Mouse (Mus musculus): ENCODE data around the gene M1ap. TPM values are rescaled to one million over a fixed set of nuclear protein-coding genes. Genes with fewer than 3 reads are reported as not detected.
A peak's percentile ranks its signal among the peaks of the same experiment; 100 is the strongest.

Gene M1ap
- polyA plus RNA-seq, 1 experiment from 2014 or later, result 8.2 TPM

GRCm38 (mm10) chr6:83057790-83058189 is 111.1 kb downstream of the M1ap start, which contains the start of gene Dqx1:
Dqx1 (plus strand) TSS chr6:83057844.
- DNase-seq (ENCODE audit: low spot score) (no peak), ATAC-seq (replicated peaks; ENCODE audit: low FRiP score) (no peak)
- H3K9ac ChIP-seq (ENCODE audit: low read depth, low read length), result peak within 1 kb of the TSS; percentile 26; the same call in 1 of the 2 replicates
- peaks cover 20% of the 10 kb centered on the region for H3K27me3 ChIP-seq (replicated peaks; ENCODE audit: control insufficient read depth, insufficient read depth, low read length)
- 64% methylated on average over 3 of the region's 3 CpGs for WGBS
- H3K4me3 ChIP-seq (ENCODE audit: low read depth, low read length), result peak within 1 kb of the TSS; percentile 33
- peak within 1 kb of the TSS; percentile 54 for H3K4me2 ChIP-seq
- H3K27ac ChIP-seq (ENCODE audit: low read depth, low read length), result no peak within 1 kb of the TSS; the same call in 1 of the 2 replicates
- H3K4me1 ChIP-seq (replicated peaks; ENCODE audit: control insufficient read depth, insufficient read depth, low read length), result peaks cover 17% of the 10 kb centered on the region
- no peaks in the 10 kb centered on the region for H3K9me3 ChIP-seq (ENCODE audit: control insufficient read depth, low read length)
- H3K36me3 ChIP-seq (ENCODE audit: control insufficient read depth, insufficient read depth, low read length), result peaks cover 15% of the 10 kb centered on the region

GRCm38 (mm10) chr6:83058725-83059124 is 112.0 kb downstream of the M1ap start:
- no peaks in the 10 kb centered on the region for H3K9me3 ChIP-seq (ENCODE audit: control insufficient read depth, low read length)
- ATAC-seq (replicated peaks; ENCODE audit: low FRiP score) (no peak), DNase-seq (ENCODE audit: low spot score) (no peak)
- WGBS, result 91% methylated on average over 2 of the region's 2 CpGs
- H3K36me3 ChIP-seq (ENCODE audit: control insufficient read depth, insufficient read depth, low read length), result peaks cover 15% of the 10 kb centered on the region
- H3K9ac ChIP-seq (ENCODE audit: low read depth, low read length), result no peak overlapping the region
- no peak overlapping the region for H3K27ac ChIP-seq (ENCODE audit: low read depth, low read length)
- H3K4me2 ChIP-seq, result peak overlapping the region; percentile 54
- H3K27me3 ChIP-seq (replicated peaks; ENCODE audit: control insufficient read depth, insufficient read depth, low read length), result peaks cover 30% of the 10 kb centered on the region
- peaks cover 13% of the 10 kb centered on the region for H3K4me1 ChIP-seq (replicated peaks; ENCODE audit: control insufficient read depth, insufficient read depth, low read length)
- H3K4me3 ChIP-seq (ENCODE audit: low read depth, low read length), result peak overlapping the region; percentile 33; the same call in 1 of the 2 replicates

GRCm38 (mm10) chr6:83065995-83066394 is 119.3 kb downstream of the M1ap start:
- Histone ChIP-seq H3K9me3 (ENCODE audit: control insufficient read depth, low read length) (no peaks in the 10 kb centered on the region), H3K4me2 (no peak overlapping the region), H3K4me1 (replicated peaks; ENCODE audit: control insufficient read depth, insufficient read depth, low read length) (peaks cover 15% of the 10 kb centered on the region), H3K27ac (ENCODE audit: low read depth, low read length) (no peak overlapping the region), H3K9ac (ENCODE audit: low read depth, low read length) (no peak overlapping the region), H3K36me3 (ENCODE audit: control insufficient read depth, insufficient read depth, low read length) (no peaks in the 10 kb centered on the region), H3K4me3 (ENCODE audit: low read depth, low read length) (no peak overlapping the region), H3K27me3 (replicated peaks; ENCODE audit: control insufficient read depth, insufficient read depth, low read length) (peaks cover 100% of the 10 kb centered on the region)
- no peak for ATAC-seq (replicated peaks; ENCODE audit: low FRiP score)
- no peak for DNase-seq (ENCODE audit: low spot score)
- 38% methylated on average over 8 of the region's 8 CpGs for WGBS

- no peak overlapping the region for H3K9ac ChIP-seq (ENCODE audit: low read depth, low read length)
- no peak for DNase-seq (ENCODE audit: low spot score)
- no peaks in the 10 kb centered on the region for H3K9me3 ChIP-seq (ENCODE audit: control insufficient read depth, low read length)
- peaks cover 100% of the 10 kb centered on the region for H3K27me3 ChIP-seq (replicated peaks; ENCODE audit: control insufficient read depth, insufficient read depth, low read length)
- H3K4me3 ChIP-seq (ENCODE audit: low read depth, low read length), result no peak overlapping the region
- H3K4me1 ChIP-seq (replicated peaks; ENCODE audit: control insufficient read depth, insufficient read depth, low read length), result peaks cover 19% of the 10 kb centered on the region
- 33% methylated on average over 6 of the region's 6 CpGs for WGBS
- H3K36me3 ChIP-seq (ENCODE audit: control insufficient read depth, insufficient read depth, low read length), result no peaks in the 10 kb centered on the region
- H3K4me2 ChIP-seq, result no peak overlapping the region
- H3K27ac ChIP-seq (ENCODE audit: low read depth, low read length), result no peak overlapping the region
- no peak for ATAC-seq (replicated peaks; ENCODE audit: low FRiP score)
Observed at GRCm38 (mm10) chr6:83066441-83066840, 119.7 kb downstream of the M1ap start.

- H3K4me2 ChIP-seq, result peak overlapping the region; percentile 53
- peaks cover 100% of the 10 kb centered on the region for H3K27me3 ChIP-seq (replicated peaks; ENCODE audit: control insufficient read depth, insufficient read depth, low read length)
- H3K27ac ChIP-seq (ENCODE audit: low read depth, low read length), result no peak overlapping the region
- peak overlapping the region; percentile 36; the same call in 1 of the 2 replicates for H3K4me3 ChIP-seq (ENCODE audit: low read depth, low read length)
- H3K9ac ChIP-seq (ENCODE audit: low read depth, low read length), result no peak overlapping the region
- H3K4me1 ChIP-seq (replicated peaks; ENCODE audit: control insufficient read depth, insufficient read depth, low read length), result peaks cover 19% of the 10 kb centered on the region
- H3K9me3 ChIP-seq (ENCODE audit: control insufficient read depth, low read length), result no peaks in the 10 kb centered on the region
- H3K36me3 ChIP-seq (ENCODE audit: control insufficient read depth, insufficient read depth, low read length), result no peaks in the 10 kb centered on the region
- WGBS, result 8% methylated on average over 8 of the region's 8 CpGs
- DNase-seq (ENCODE audit: low spot score) (no peak), ATAC-seq (replicated peaks; ENCODE audit: low FRiP score) (no peak)
Observed at GRCm38 (mm10) chr6:83068221-83068620, 121.5 kb downstream of the M1ap start.

GRCm38 (mm10) chr6:83068706-83069487 is 122.2 kb downstream of the M1ap start:
- H3K9ac ChIP-seq (ENCODE audit: low read depth, low read length), result no peak overlapping the region
- no peaks in the 10 kb centered on the region for H3K9me3 ChIP-seq (ENCODE audit: control insufficient read depth, low read length)
- H3K4me1 ChIP-seq (replicated peaks; ENCODE audit: control insufficient read depth, insufficient read depth, low read length), result peaks cover 19% of the 10 kb centered on the region
- 1% methylated on average over 81 of the region's 81 CpGs for WGBS
- DNase-seq (ENCODE audit: low spot score) (no peak), ATAC-seq (replicated peaks; ENCODE audit: low FRiP score) (no peak)
- H3K4me3 ChIP-seq (ENCODE audit: low read depth, low read length), result peak overlapping the region; percentile 36
- peaks cover 99% of the 10 kb centered on the region for H3K27me3 ChIP-seq (replicated peaks; ENCODE audit: control insufficient read depth, insufficient read depth, low read length)
- H3K27ac ChIP-seq (ENCODE audit: low read depth, low read length), result no peak overlapping the region
- H3K36me3 ChIP-seq (ENCODE audit: control insufficient read depth, insufficient read depth, low read length), result no peaks in the 10 kb centered on the region
- peak overlapping the region; percentile 53 for H3K4me2 ChIP-seq

GRCm38 (mm10) chr6:83069488-83070246 is 123.0 kb downstream of the M1ap start:
- no peak overlapping the region for H3K9ac ChIP-seq (ENCODE audit: low read depth, low read length)
- no peak overlapping the region for H3K27ac ChIP-seq (ENCODE audit: low read depth, low read length)
- H3K27me3 ChIP-seq (replicated peaks; ENCODE audit: control insufficient read depth, insufficient read depth, low read length), result peaks cover 99% of the 10 kb centered on the region
- ATAC-seq (replicated peaks; ENCODE audit: low FRiP score) (no peak), DNase-seq (ENCODE audit: low spot score) (no peak)
- H3K9me3 ChIP-seq (ENCODE audit: control insufficient read depth, low read length), result no peaks in the 10 kb centered on the region
- 2% methylated on average over 69 of the region's 69 CpGs for WGBS
- peak overlapping the region; percentile 37 for H3K4me2 ChIP-seq
- no peaks in the 10 kb centered on the region for H3K36me3 ChIP-seq (ENCODE audit: control insufficient read depth, insufficient read depth, low read length)
- H3K4me1 ChIP-seq (replicated peaks; ENCODE audit: control insufficient read depth, insufficient read depth, low read length), result peaks cover 19% of the 10 kb centered on the region
- peak overlapping the region; percentile 31 for H3K4me3 ChIP-seq (ENCODE audit: low read depth, low read length)

GRCm38 (mm10) chr6:83070247-83070310 is 123.4 kb downstream of the M1ap start, which contains the start of gene Tlx2:
Tlx2 (minus strand) TSS chr6:83070293.
- Histone ChIP-seq H3K27ac (ENCODE audit: low read depth, low read length) (no peak within 1 kb of the TSS), H3K36me3 (ENCODE audit: control insufficient read depth, insufficient read depth, low read length) (no peaks in the 10 kb centered on the region), H3K4me3 (ENCODE audit: low read depth, low read length) (peak within 1 kb of the TSS; percentile 36), H3K27me3 (replicated peaks; ENCODE audit: control insufficient read depth, insufficient read depth, low read length) (peaks cover 97% of the 10 kb centered on the region), H3K9me3 (ENCODE audit: control insufficient read depth, low read length) (no peaks in the 10 kb centered on the region), H3K9ac (ENCODE audit: low read depth, low read length) (no peak within 1 kb of the TSS), H3K4me2 (peak within 1 kb of the TSS; percentile 53), H3K4me1 (replicated peaks; ENCODE audit: control insufficient read depth, insufficient read depth, low read length) (peaks cover 19% of the 10 kb centered on the region)
- DNase-seq (ENCODE audit: low spot score) (no peak), ATAC-seq (replicated peaks; ENCODE audit: low FRiP score) (no peak)
- WGBS, result 1% methylated on average over 10 of the region's 10 CpGs

Data from liver, embryonic 11.5 days (tissue).